Mouse (Mus musculus) testis, adult 2 months (tissue): ENCODE measurements around the gene Tmcc3. TPM values are rescaled to one million over a fixed set of nuclear protein-coding genes. Genes with fewer than 3 reads are reported as not detected.
A peak's percentile ranks its signal among the peaks of the same experiment; 100 is the strongest.

ENCODE experiments used
- H3K27ac ChIP-seq: fragments of 200-500 bp; 2 replicates; pipeline ENCODE4 v1.5.1; 2012; ENCODE audit warnings: low read depth, low read length; ENCODE audit not compliant: control insufficient read depth, insufficient read depth
- H3K27me3 ChIP-seq: fragments of 200-500 bp; 2 replicates; pipeline ENCODE4 v1.6.1; 2012; ENCODE audit warnings: mild to moderate bottlenecking, low read length, moderate library complexity; ENCODE audit not compliant: control insufficient read depth, insufficient read depth
- H3K36me3 ChIP-seq: fragments of 200-500 bp; 2 replicates; pipeline ENCODE4 v1.6.1; 2012; ENCODE audit warnings: mild to moderate bottlenecking, low read length; ENCODE audit not compliant: control insufficient read depth, insufficient read depth
- H3K4me1 ChIP-seq: fragments of 200-500 bp; 2 replicates; pipeline ENCODE4 v1.6.1; 2012; ENCODE audit warnings: low read length; ENCODE audit not compliant: control insufficient read depth, insufficient read depth
- H3K4me3 ChIP-seq: fragments of 200-500 bp; 2 replicates; pipeline ENCODE4 v1.5.1; 2012; ENCODE audit warnings: low read depth, mild to moderate bottlenecking, low read length, moderate library complexity, mixed read lengths; ENCODE audit not compliant: control insufficient read depth
- CTCF ChIP-seq: fragments of 200-500 bp; IDR thresholded peaks from 2 replicates; pipeline ENCODE4 v1.5.1; 2012; ENCODE audit warnings: low read depth, mild to moderate bottlenecking, inconsistent platforms, low read length, moderate library complexity; ENCODE audit not compliant: control insufficient read depth, insufficient read depth, insufficient replicate concordance
- POLR2A ChIP-seq: fragments of 200-500 bp; IDR thresholded peaks from 2 replicates; pipeline ENCODE4 v1.6.1; 2012; ENCODE audit warnings: low read depth, mild to moderate bottlenecking, inconsistent platforms, low read length, moderate library complexity; ENCODE audit not compliant: control insufficient read depth
- polyA plus RNA-seq: library from polyadenylated mRNA; depleted of rRNA; stranded (reverse); fragments of >200 nt; gene quantifications from 2 replicates; pipeline ENCODE4 v1.2.3, GENCODE M21; 2012

Gene Tmcc3
- polyA plus RNA-seq, 1 experiment = 5.7 TPM

- Histone ChIP-seq H3K4me1 (peaks cover 2% of the 10 kb centered on the region; the same call in 1 of the 2 replicates), H3K36me3 (no peaks in the 10 kb centered on the region), H3K4me3 (peak overlapping the region; percentile 54), H3K27ac (no peak overlapping the region; the same call in 1 of the 2 replicates), H3K27me3 (no peaks in the 10 kb centered on the region)
- TF ChIP-seq CTCF (no peak), POLR2A (no peak)
These were observed 77.5 kb downstream of the Tmcc3 start for GRCm38 (mm10) chr10:94389219-94389618.

- no peak for TF ChIP-seq CTCF
- TF ChIP-seq POLR2A = no peak
- Histone ChIP-seq H3K4me1 (peaks cover 2% of the 10 kb centered on the region; the same call in 1 of the 2 replicates), H3K36me3 (no peaks in the 10 kb centered on the region), H3K27ac (no peak overlapping the region), H3K4me3 (peak overlapping the region; percentile 50), H3K27me3 (no peaks in the 10 kb centered on the region)
These were observed 79.3 kb downstream of the Tmcc3 start for GRCm38 (mm10) chr10:94391049-94391448.

- no peak for TF ChIP-seq CTCF
- TF ChIP-seq POLR2A = no peak
- Histone ChIP-seq H3K36me3 (no peaks in the 10 kb centered on the region), H3K27ac (no peak overlapping the region), H3K27me3 (no peaks in the 10 kb centered on the region), H3K4me1 (no peaks in the 10 kb centered on the region), H3K4me3 (no peak overlapping the region)
These were observed 82.5 kb downstream of the Tmcc3 start for GRCm38 (mm10) chr10:94394286-94394685.

- H3K4me3 ChIP-seq = no peak overlapping the region
- TF ChIP-seq POLR2A (no peak), CTCF (no peak)
- peaks cover 2% of the 10 kb centered on the region for H3K4me1 ChIP-seq
- no peaks in the 10 kb centered on the region for H3K27me3 ChIP-seq
- H3K27ac ChIP-seq = no peak overlapping the region
- no peaks in the 10 kb centered on the region for H3K36me3 ChIP-seq
These were observed 86.3 kb downstream of the Tmcc3 start for GRCm38 (mm10) chr10:94397833-94398596.

- Histone ChIP-seq H3K4me1 (peaks cover 5% of the 10 kb centered on the region), H3K27ac (no peak overlapping the region)
- TF ChIP-seq POLR2A (no peak), CTCF (no peak)
These were observed 89.1 kb downstream of the Tmcc3 start for GRCm38 (mm10) chr10:94400895-94401294.

GRCm38 (mm10) chr10:94405456-94405855 lies 93.7 kb downstream of the Tmcc3 start:
- Histone ChIP-seq H3K27ac (no peak overlapping the region), H3K36me3 (no peaks in the 10 kb centered on the region), H3K4me3 (no peak overlapping the region), H3K27me3 (no peaks in the 10 kb centered on the region), H3K4me1 (peaks cover 18% of the 10 kb centered on the region)
- TF ChIP-seq CTCF (no peak), POLR2A (no peak)

More at GRCm38 (mm10) chr10:94400895-94401294, 89.1 kb downstream of the Tmcc3 start:
- Histone ChIP-seq H3K36me3 (no peaks in the 10 kb centered on the region), H3K4me3 (no peak overlapping the region), H3K27me3 (no peaks in the 10 kb centered on the region)

- H3K27ac ChIP-seq = no peak overlapping the region
- H3K4me3 ChIP-seq = no peak overlapping the region
- H3K27me3 ChIP-seq = no peaks in the 10 kb centered on the region
- H3K4me1 ChIP-seq = peaks cover 18% of the 10 kb centered on the region
- TF ChIP-seq POLR2A = no peak
- no peak for TF ChIP-seq CTCF
- H3K36me3 ChIP-seq = no peaks in the 10 kb centered on the region
These were observed 95.1 kb downstream of the Tmcc3 start for GRCm38 (mm10) chr10:94406821-94407220.
